Mouse (Mus musculus): ENCODE data around the gene Hapln3.

Hapln3 gene

GRCm38 (mm10) chr7:79067466-79067865 lies 63.4 kb downstream of the Hapln3 start:
- no peak for DNase-seq

All from kidney, postnatal 10 days (tissue).